Mouse (Mus musculus) forebrain, embryonic 13.5 days (tissue): ENCODE measurements around the gene Mobp. TPM values are rescaled to one million over a fixed set of nuclear protein-coding genes. Genes with fewer than 3 reads are reported as not detected.

Experiments used
- polyA plus RNA-seq: library from polyadenylated mRNA; unstranded; fragments of >200 nt; fragmentation: Nextera tagmentation; extraction: Ambion mirVana; gene quantifications from 2 replicates; pipeline ENCODE4 v1.2.1, GENCODE M21; 2015

Gene Mobp
- polyA plus RNA-seq, 1 experiment from 2014 or later: 0.89 TPM

Other genes starting within 250 kb of the Mobp start
- 20.0 and 22.9 TPM in 2 replicates for gene Gorasp1, start 212.1 kb upstream of the Mobp start, polyA plus RNA-seq
- 0.32 and 0.54 TPM in 2 replicates for gene Ttc21a, start 212.1 kb upstream of the Mobp start, polyA plus RNA-seq
- gene Csrnp1, start 165.0 kb upstream of the Mobp start, polyA plus RNA-seq: 1.3 and 1.5 TPM in 2 replicates
- gene Xirp1, start 126.1 kb upstream of the Mobp start, polyA plus RNA-seq: not detected in 2 replicates
- 4.9 and 5.0 TPM in 2 replicates for gene Cx3cr1, start 79.8 kb upstream of the Mobp start, polyA plus RNA-seq
- gene Ccr8, start 57.6 kb upstream of the Mobp start, polyA plus RNA-seq: not detected in 2 replicates
- 31.2 and 38.8 TPM in 2 replicates for gene Slc25a38, start 39.3 kb upstream of the Mobp start, polyA plus RNA-seq
- 1,184 and 1,248 TPM in 2 replicates for gene Rpsa, start 22.0 kb upstream of the Mobp start, polyA plus RNA-seq
- 1.0 and 1.1 TPM in 2 replicates for gene Myrip, start 151.8 kb downstream of the Mobp start, polyA plus RNA-seq